Mouse (Mus musculus): ENCODE results near the gene Kpna1.

Kpna1 gene

DNA sequence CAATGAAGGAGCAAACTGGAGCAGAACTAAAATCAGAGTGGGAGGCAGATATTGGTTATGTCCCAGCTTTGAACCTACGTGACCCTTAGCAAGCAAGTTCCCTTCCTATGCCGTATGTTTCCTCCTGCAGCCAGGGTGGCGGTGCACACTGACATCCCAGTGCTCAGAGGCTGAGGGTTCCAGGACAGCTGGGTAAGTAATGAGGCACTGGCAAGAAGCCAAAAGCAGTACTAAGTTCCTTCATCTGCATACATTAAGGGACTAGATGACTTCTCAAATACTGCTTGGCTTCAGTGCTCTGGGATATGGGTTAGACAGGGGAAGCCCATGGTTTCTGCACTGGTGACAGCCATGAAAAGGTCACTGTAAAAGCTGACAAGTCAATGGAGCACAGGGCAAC is 89.8 kb downstream of the Kpna1 start:
- DNase-seq (ENCODE audit: extremely low read depth, low read depth, low spot score), result no peak

GRCm38 (mm10) chr16:36069819-36070575 is 91.4 kb downstream of the Kpna1 start:
- DNase-seq (ENCODE audit: extremely low read depth, low read depth, low spot score), result no peak

DNA sequence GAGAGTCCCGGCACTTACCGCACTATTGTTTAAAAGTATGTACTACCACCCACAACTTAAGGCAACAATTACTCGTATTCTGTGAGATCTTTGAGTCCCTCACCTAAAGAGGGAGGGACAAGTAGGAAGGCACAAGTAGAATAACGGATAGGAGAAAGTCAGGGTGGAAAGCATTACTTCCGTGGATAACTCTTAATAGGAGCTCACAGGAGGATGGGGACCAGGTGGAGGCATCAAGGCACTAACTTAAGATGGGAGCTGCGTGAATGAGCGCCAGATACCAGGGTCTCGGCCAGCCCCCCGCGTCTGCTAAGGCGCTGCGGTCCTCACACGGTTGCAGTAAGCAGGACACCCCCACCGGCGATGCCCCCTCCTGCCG is 92.5 kb downstream of the Kpna1 start:
- DNase-seq (ENCODE audit: extremely low read depth, low read depth, low spot score), result no peak

GRCm38 (mm10) chr16:36071450-36072379 is 93.2 kb downstream of the Kpna1 start, which contains the start of the genes Fam162a and Ccdc58:
Fam162a (minus strand) TSS chr16:36071594.
Ccdc58 (plus strand) TSS chr16:36071685.
- no peak for DNase-seq (ENCODE audit: extremely low read depth, low read depth, low spot score)

- no peak for DNase-seq (ENCODE audit: extremely low read depth, low read depth, low spot score)
Measured at GRCm38 (mm10) chr16:36072410-36073011, 94.0 kb downstream of the Kpna1 start.

GRCm38 (mm10) chr16:36074772-36075171 is 96.2 kb downstream of the Kpna1 start:
- DNase-seq (ENCODE audit: extremely low read depth, low read depth, low spot score), result no peak

DNA sequence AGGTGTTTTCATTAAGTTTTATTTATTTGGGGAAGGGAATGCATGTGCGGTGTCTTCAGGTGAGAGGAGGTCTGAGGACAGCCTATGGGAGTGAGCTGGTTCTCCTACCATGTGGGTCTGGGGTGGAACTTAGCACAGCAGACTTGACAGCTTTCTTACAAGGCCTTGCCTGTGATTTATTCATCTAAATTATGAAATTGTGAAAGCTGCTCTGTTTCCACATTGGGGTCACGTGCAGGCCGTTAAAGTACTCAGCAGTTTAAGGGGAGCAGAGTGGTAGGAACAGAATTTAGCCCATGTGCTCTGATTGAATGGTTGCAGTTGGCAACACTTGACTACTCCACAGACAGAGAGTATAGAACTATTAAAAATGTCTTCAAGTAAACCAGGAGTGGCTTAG is 101.4 kb downstream of the Kpna1 start:
- DNase-seq (ENCODE audit: extremely low read depth, low read depth, low spot score), result no peak

All from fat pad, adult 2 months (tissue).